Mouse (Mus musculus) bone marrow, adult 2 months (tissue): ENCODE measurements at regions not wholly inside any gene's neighbourhood (a gene's known extent, or its start where the extent isn't known, plus 50 kb on each side); places are given as distances from the start of the nearest gene placed in this dataset.

Experiments used
- CTCF ChIP-seq: fragments of 200-500 bp; IDR thresholded peaks from 2 replicates; pipeline ENCODE4 v1.5.1; 2011; ENCODE audit warnings: low read length, control low read depth; ENCODE audit not compliant: control insufficient read depth, insufficient read depth
- POLR2A ChIP-seq: fragments of 200-500 bp; IDR thresholded peaks from 2 replicates; pipeline ENCODE4 v1.6.1; 2011; ENCODE audit warnings: low read depth, mild to moderate bottlenecking, control low read depth, low read length, borderline replicate concordance; ENCODE audit not compliant: control insufficient read depth

GRCm38 (mm10) chr6:52368734-52369412 is 55.6 kb downstream of the Evx1 start:
- no peak for TF ChIP-seq CTCF
- TF ChIP-seq POLR2A = no peak
